Mouse (Mus musculus) testis, adult 2 months (tissue): ENCODE data around the gene Vmp1.

Source experiments
- CTCF ChIP-seq: fragments of 200-500 bp; IDR thresholded peaks from 2 replicates; pipeline ENCODE4 v1.5.1; 2012; ENCODE audit warnings: low read depth, mild to moderate bottlenecking, inconsistent platforms, low read length, moderate library complexity; ENCODE audit not compliant: control insufficient read depth, insufficient read depth, insufficient replicate concordance
- POLR2A ChIP-seq: fragments of 200-500 bp; IDR thresholded peaks from 2 replicates; pipeline ENCODE4 v1.6.1; 2012; ENCODE audit warnings: low read depth, mild to moderate bottlenecking, inconsistent platforms, low read length, moderate library complexity; ENCODE audit not compliant: control insufficient read depth

DNA sequence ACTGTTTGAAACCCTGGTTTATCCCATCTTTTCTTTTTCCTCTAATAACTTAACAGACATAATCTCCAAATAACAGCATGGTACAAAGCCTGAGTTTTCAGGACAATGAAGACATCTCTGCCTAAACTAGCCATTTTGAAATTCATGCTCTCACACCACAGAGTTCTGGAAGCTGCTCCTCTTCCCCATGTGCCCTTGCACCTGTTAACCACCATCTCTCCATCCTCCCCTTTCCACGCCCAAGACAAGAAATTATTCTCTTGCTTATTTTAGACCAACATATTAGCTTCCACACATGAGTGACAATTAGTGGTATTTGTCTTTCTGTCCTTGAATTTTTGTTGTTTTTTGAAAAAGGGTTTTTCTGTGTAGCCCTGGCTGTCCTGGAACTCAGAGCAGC lies 71.6 kb downstream of the Vmp1 start:
- no peak for TF ChIP-seq CTCF
- TF ChIP-seq POLR2A = no peak
